Mouse (Mus musculus): ENCODE measurements around the gene Epha7.

GRCm38 (mm10) chr4:28926072-28926471, 113.1 kb downstream of the Epha7 start:
- TF ChIP-seq CTCF (IDR thresholded peaks at IDR 0.05) (no peak), EP300 (IDR thresholded peaks at IDR 0.05) (no peak)

Measured in lung, postnatal 0 days (tissue).